Mouse (Mus musculus) CH12.LX (cell line): ENCODE measurements around the gene Ccser1.

ENCODE experiments used
- CTCF ChIP-seq, 2 experiments: IDR thresholded peaks in 1 of 2; conservative IDR thresholded peaks in 1 of 2; 2 replicates each; pipeline ENCODE4 v1.5.1; 2011 to 2012; ENCODE audit warnings: low read depth in 2 of 2, low read length in 2 of 2, improper control_type of control experiment in 1 of 2, inconsistent platforms in 1 of 2, mild to moderate bottlenecking in 1 of 2, moderate library complexity in 1 of 2
- EP300 ChIP-seq: IDR thresholded peaks from 2 replicates; pipeline ENCODE4 v1.6.1; 2011; ENCODE audit warnings: low read length, improper control_type of control experiment
- ETS1 ChIP-seq: conservative IDR thresholded peaks from 2 replicates; pipeline ENCODE4 v1.6.1; 2012; ENCODE audit warnings: low read depth, mild to moderate bottlenecking, inconsistent platforms, low read length, improper control_type of control experiment, moderate library complexity
- NRF1 ChIP-seq: IDR thresholded peaks from 2 replicates; pipeline ENCODE4 v1.6.1; 2014; ENCODE audit warnings: low read depth, mild to moderate bottlenecking, inconsistent platforms, low read length, improper control_type of control experiment, moderate library complexity
- RCOR1 ChIP-seq: conservative IDR thresholded peaks from 2 replicates; pipeline ENCODE4 v1.6.1; 2012; ENCODE audit warnings: low read depth, mild to moderate bottlenecking, inconsistent platforms, low read length, improper control_type of control experiment

DNA sequence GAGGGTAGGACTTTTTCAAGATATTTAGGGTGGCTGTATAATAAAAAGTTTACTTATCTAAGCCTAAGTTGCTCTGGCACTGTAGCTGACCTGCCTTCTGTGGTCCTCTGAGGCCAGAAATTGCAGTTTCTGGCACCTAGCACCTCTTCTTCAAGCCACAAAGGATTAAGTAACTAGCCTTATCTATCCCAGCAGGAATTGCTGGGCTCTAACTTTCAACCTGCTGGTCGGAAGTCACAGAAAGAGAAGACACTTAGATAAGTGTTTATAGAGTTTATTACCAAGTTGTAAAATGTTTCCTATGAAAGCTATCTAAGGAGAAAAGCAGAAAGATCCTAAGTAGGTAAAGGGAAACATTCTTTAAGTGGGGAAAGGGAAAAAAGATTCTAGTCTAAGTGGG is 864.3 kb downstream of the Ccser1 start:
- TF ChIP-seq CTCF (conservative IDR thresholded peaks at IDR 0.05 in 1 of 2, IDR thresholded peaks at IDR 0.05 in 1 of 2; ENCODE audit: low read depth in 2 of 2, low read length in 2 of 2) (no peak), ETS1 (no peak), NRF1 (no peak), RCOR1 (no peak), EP300 (no peak)
